In genomic region chr12:83882503-83882902, GRCm38 (mm10) we compare ENCODE assay signal across 12 mouse cellular contexts. TPM values are rescaled to one million over a fixed set of nuclear protein-coding genes. Genes with fewer than 3 reads are reported as not detected.
DNase-seq lines count a peak whose midpoint lies in the region; ATAC-seq and TF ChIP-seq lines count a peak whose summit lies in the region.
"Had no signal": no experiment of that assay in that cellular context is flagged by ENCODE, and none has a peak within 500 bp of the region (broad histone marks: within the 10 kb centered on the region; RNA-seq: fewer than 3 reads in every experiment).

No protein-coding gene starts in this region.

- 72% methylated on average over 7 of the region's 7 CpGs for WGBS in lung, embryonic 15.5 days
- 94% methylated on average over 7 of the region's 7 CpGs for WGBS in forebrain, embryonic 15.5 days
- 90% methylated on average over 7 of the region's 7 CpGs for WGBS in midbrain, embryonic 16.5 days

- H3K9ac ChIP-seq in lung, embryonic 15.5 days = no peak overlapping the region
- H3K9ac ChIP-seq in forebrain, embryonic 15.5 days (replicated peaks) = no peak overlapping the region
- no peak overlapping the region for H3K9ac ChIP-seq in midbrain, embryonic 16.5 days (ENCODE audit: low read depth, low read length)
- H3K9ac ChIP-seq: neural tube, embryonic 15.5 days had no signal

- H3K4me1 ChIP-seq in lung, embryonic 15.5 days = 0 out of 2 replicates have a peak, but pooled peaks cover 8% of the 10 kb centered on the region
- H3K4me1 ChIP-seq in forebrain, embryonic 15.5 days = no peaks in the 10 kb centered on the region
- no peaks in the 10 kb centered on the region for H3K4me1 ChIP-seq in midbrain, embryonic 16.5 days (ENCODE audit: control insufficient read depth, insufficient read depth, low read length)

- no peak overlapping the region for H3K4me3 ChIP-seq in left cerebral cortex, adult 2 months
- no peak overlapping the region for H3K4me3 ChIP-seq in lung, embryonic 15.5 days
- H3K4me3 ChIP-seq in forebrain, embryonic 15.5 days = no peak overlapping the region
- no peak overlapping the region for H3K4me3 ChIP-seq in midbrain, embryonic 16.5 days (ENCODE audit: low read depth, low read length)
- H3K4me3 ChIP-seq: megakaryocyte, embryonic 14.5 days; neural tube, embryonic 15.5 days had no signal

- TF ChIP-seq CTCF in left cerebral cortex, adult 2 months (IDR thresholded peaks at IDR 0.05) = no peak; the same call in 1 of the 2 replicates

- peak in 1 of 2 experiments; percentile 26 for DNase-seq in left cerebral cortex, adult 2 months (ENCODE audit: extremely low spot score in 1 of 2, low spot score in 2 of 2)
- no peak for DNase-seq in left cerebral cortex, adult 9 months (ENCODE audit: low spot score in 2 of 2)
- peak; percentile 70 to 72 for DNase-seq in cerebellum, postnatal 14 days
- DNase-seq in urinary bladder, postnatal 25 days (ENCODE audit: low spot score) = peak; percentile 46
- no peak for DNase-seq in gastrocnemius, adult 8-10 months (ENCODE audit: low spot score in 2 of 2)
- DNase-seq: adrenal gland, postnatal 10 days; heart, adult 18-20 months had no signal

- H3K4me2 ChIP-seq in lung, embryonic 15.5 days = no peak overlapping the region
- no peak overlapping the region for H3K4me2 ChIP-seq in forebrain, embryonic 15.5 days (replicated peaks)
- H3K4me2 ChIP-seq in midbrain, embryonic 16.5 days (ENCODE audit: low read length) = no peak overlapping the region
- H3K4me2 ChIP-seq: neural tube, embryonic 15.5 days had no signal

- H3K9me3 ChIP-seq in lung, embryonic 15.5 days = no peaks in the 10 kb centered on the region
- H3K9me3 ChIP-seq in forebrain, embryonic 15.5 days = no peaks in the 10 kb centered on the region
- H3K9me3 ChIP-seq in midbrain, embryonic 16.5 days (replicated peaks; ENCODE audit: control insufficient read depth, low read length, poor library complexity, severe bottlenecking) = no peaks in the 10 kb centered on the region
- H3K9me3 ChIP-seq: neural tube, embryonic 15.5 days had no signal

- H3K27me3 ChIP-seq in lung, embryonic 15.5 days = no peaks in the 10 kb centered on the region
- H3K27me3 ChIP-seq in forebrain, embryonic 15.5 days = no peaks in the 10 kb centered on the region
- no peaks in the 10 kb centered on the region for H3K27me3 ChIP-seq in midbrain, embryonic 16.5 days (ENCODE audit: control insufficient read depth, insufficient read depth, low read depth, low read length)
- H3K27me3 ChIP-seq: megakaryocyte, embryonic 14.5 days; neural tube, embryonic 15.5 days had no signal

- intact Hi-C loops in left cerebral cortex, adult 2 months (cut with DNase I) = no loop called here

- H3K27ac ChIP-seq in left cerebral cortex, adult 2 months = peak overlapping the region; percentile 54
- peak overlapping the region; percentile 46 for H3K27ac ChIP-seq in lung, embryonic 15.5 days
- H3K27ac ChIP-seq in forebrain, embryonic 15.5 days (replicated peaks) = no peak overlapping the region
- H3K27ac ChIP-seq in midbrain, embryonic 16.5 days (ENCODE audit: low read length) = no peak overlapping the region
- H3K27ac ChIP-seq: neural tube, embryonic 15.5 days had no signal

- H3K36me3 ChIP-seq in lung, embryonic 15.5 days = no peaks in the 10 kb centered on the region
- no peaks in the 10 kb centered on the region for H3K36me3 ChIP-seq in forebrain, embryonic 15.5 days
- H3K36me3 ChIP-seq in midbrain, embryonic 16.5 days (ENCODE audit: control insufficient read depth, insufficient read depth, low read length) = no peaks in the 10 kb centered on the region
- H3K36me3 ChIP-seq: neural tube, embryonic 15.5 days had no signal

- ATAC-seq in lung, embryonic 15.5 days (ENCODE audit: borderline replicate concordance, extremely low read depth, low FRiP score, low TSS enrichment) = no peak
- no peak for ATAC-seq in forebrain, embryonic 15.5 days (replicated peaks)
- no peak for ATAC-seq in midbrain, embryonic 16.5 days

RNA-seq across cellular contexts. Expression of gene Numb, which starts 39.2 kb away (rescaled TPM):
- total RNA-seq in left cerebral cortex, adult 2 months (2021) = 10 to 100 TPM; 70.0 to 81.1 TPM
- 36.8 and 40.9 TPM in 2 replicates for polyA plus RNA-seq in lung, embryonic 15.5 days (2015; fragmentation: Nextera tagmentation; extraction: Ambion mirVana)
- total RNA-seq in gastrocnemius, adult 8-10 months (2022) = 10 to 100 TPM; 14.0 to 18.2 (median 16.4) TPM
- 16.4 and 18.6 TPM in 2 replicates for polyA plus RNA-seq in forebrain, embryonic 15.5 days (2015; fragmentation: Nextera tagmentation; extraction: Ambion mirVana)
- polyA plus RNA-seq in midbrain, embryonic 16.5 days (2015; fragmentation: Nextera tagmentation; extraction: Ambion mirVana) = 14.2 and 16.7 TPM in 2 replicates

Comparison
In these comparisons a context has a peak if more than half of its experiments do, and no peak if none do; other contexts are left out.
1. DNase-seq: peak in cerebellum, postnatal 14 days (2 of 2) and urinary bladder, postnatal 25 days (single experiment); none in left cerebral cortex, adult 9 months (0 of 2) and gastrocnemius, adult 8-10 months (0 of 2).
2. H3K27ac ChIP-seq: peak in left cerebral cortex, adult 2 months (single experiment) and lung, embryonic 15.5 days (single experiment); none in forebrain, embryonic 15.5 days (single experiment) and midbrain, embryonic 16.5 days (single experiment).